Mouse (Mus musculus) liver, adult 2 months (tissue): ENCODE data around the gene Arpin.

ENCODE experiments used
- CTCF ChIP-seq: fragments of 200-500 bp; IDR thresholded peaks from 2 replicates; pipeline ENCODE4 v1.5.1; 2011; ENCODE audit warnings: low read depth, low read length, control low read depth
- POLR2A ChIP-seq: fragments of 200-500 bp; IDR thresholded peaks from 2 replicates; pipeline ENCODE4 v1.6.1; 2011; ENCODE audit warnings: low read length, control low read depth; ENCODE audit not compliant: insufficient read depth; ENCODE audit errors: extremely low read depth

GRCm38 (mm10) chr7:79920344-79920983 is 14.7 kb downstream of the Arpin start, which contains the start of gene Ap3s2:
- TF ChIP-seq CTCF (no peak), POLR2A (peak; percentile 47; the same call in 1 of the 2 replicates)
